Mouse (Mus musculus) myocyte (in vitro differentiated cells): ENCODE measurements around the gene Pum2.
"Not testable (repeated sequence)": the region's sequence is repeated elsewhere in the genome, so short reads cannot be mapped to it uniquely, and the experiment has no call there.

Source experiments
- E2F4 ChIP-seq: IDR thresholded peaks from one replicate; pipeline ENCODE4 v1.6.1; 2011; ENCODE audit warnings: mild to moderate bottlenecking, control low read depth, moderate library complexity; ENCODE audit not compliant: insufficient read depth
- MAX ChIP-seq: IDR thresholded peaks from one replicate; pipeline ENCODE4 v1.6.1; 2011; ENCODE audit warnings: low read depth, mild to moderate bottlenecking, control low read depth
- MYOD1 ChIP-seq, 3 experiments: IDR thresholded peaks; one replicate each; pipeline ENCODE4 v1.6.1; 2011; ENCODE audit warnings: control low read depth in 2 of 3, low read depth in 2 of 3, mild to moderate bottlenecking in 2 of 3, moderate library complexity in 1 of 3; ENCODE audit not compliant: insufficient read length in 2 of 3, control insufficient read depth in 1 of 3
- MYOG ChIP-seq, 3 experiments: IDR thresholded peaks; one replicate each; pipeline ENCODE4 v1.6.1; 2011; ENCODE audit warnings: control low read depth in 2 of 3, low read depth in 2 of 3, mild to moderate bottlenecking in 2 of 3; ENCODE audit not compliant: insufficient read length in 2 of 3, control insufficient read depth in 1 of 3, insufficient read depth in 1 of 3
- POLR2A ChIP-seq: IDR thresholded peaks from one replicate; pipeline ENCODE4 v1.6.1; 2011; ENCODE audit warnings: low read depth, mild to moderate bottlenecking, control low read depth, moderate library complexity; ENCODE audit not compliant: insufficient read length
- POLR2AphosphoS2 ChIP-seq: IDR thresholded peaks from one replicate; pipeline ENCODE4 v1.6.1; 2011; ENCODE audit warnings: low read depth, control low read depth; ENCODE audit not compliant: insufficient read length
- SRF ChIP-seq: IDR thresholded peaks from one replicate; pipeline ENCODE4 v1.6.1; 2011; ENCODE audit warnings: low read depth; ENCODE audit not compliant: control insufficient read depth, insufficient read length
- TCF12 ChIP-seq: IDR thresholded peaks from one replicate; pipeline ENCODE4 v1.6.1; 2011; ENCODE audit warnings: mild to moderate bottlenecking, control low read depth; ENCODE audit not compliant: poor library complexity, insufficient read depth, severe bottlenecking
- TCF3 ChIP-seq: IDR thresholded peaks from one replicate; pipeline ENCODE4 v1.6.1; 2011; ENCODE audit warnings: low read depth, control low read depth; ENCODE audit not compliant: insufficient read length
- USF1 ChIP-seq: IDR thresholded peaks from one replicate; pipeline ENCODE4 v1.6.1; 2011; ENCODE audit warnings: low read depth, mild to moderate bottlenecking, control low read depth, moderate library complexity

DNA sequence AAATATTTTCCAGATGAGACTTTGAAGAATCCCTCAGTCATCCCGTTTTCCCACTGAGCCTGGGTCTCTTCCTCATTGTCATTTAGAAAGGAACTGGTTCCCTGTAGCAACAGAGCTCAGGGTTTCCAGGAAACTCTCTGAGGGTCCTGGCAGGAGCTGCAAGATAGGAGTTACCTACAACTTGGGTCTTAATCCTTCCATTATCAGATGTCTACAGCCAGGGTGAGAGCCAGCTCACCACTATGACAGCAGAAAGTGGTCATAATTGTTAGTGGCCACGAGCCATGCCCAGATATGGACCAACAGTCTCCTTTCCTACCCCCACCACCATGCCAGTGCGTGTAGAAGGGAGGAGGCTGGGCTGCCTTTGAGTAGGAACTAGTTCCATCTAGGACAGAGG, 23.9 kb upstream of the Pum2 start:
- not testable (repeated sequence) for TF ChIP-seq MAX; POLR2A; USF1; POLR2AphosphoS2; TCF12; E2F4; SRF; TCF3; MYOD1 (IDR thresholded peaks at IDR 0.05; ENCODE audit: control insufficient read depth in 1 of 3, insufficient read length in 2 of 3, low read depth in 2 of 3); MYOG (IDR thresholded peaks at IDR 0.05; ENCODE audit: control insufficient read depth in 1 of 3, insufficient read depth in 1 of 3, insufficient read length in 2 of 3, low read depth in 2 of 3)
